Mouse (Mus musculus): ENCODE measurements around the gene Actr2. TPM values are rescaled to one million over a fixed set of nuclear protein-coding genes. Genes with fewer than 3 reads are reported as not detected.

The Actr2 gene
- polyA plus RNA-seq, 1 experiment, result 353 TPM

DNA sequence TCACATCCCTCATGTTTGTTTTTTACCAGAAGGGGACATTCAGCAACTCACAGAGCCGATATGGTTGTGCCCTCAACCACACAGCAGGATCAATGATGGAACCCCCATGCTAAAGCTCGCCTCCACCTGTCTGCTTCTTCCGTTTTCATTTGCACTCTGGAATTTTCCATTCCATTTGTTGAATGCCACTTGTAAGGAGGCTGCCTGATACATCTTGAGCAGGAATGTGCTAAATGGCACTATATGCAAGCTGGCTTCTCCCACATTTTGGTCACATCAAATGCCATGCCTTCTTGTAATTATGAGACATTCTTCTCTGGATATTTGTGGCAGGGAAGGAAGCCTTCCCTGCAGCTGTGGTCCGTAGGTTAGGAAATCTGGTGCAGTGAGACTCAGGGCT is 70.6 kb downstream of the Actr2 start:
- no peaks in the 10 kb centered on the region for H3K36me3 ChIP-seq (ENCODE audit: control insufficient read depth, insufficient read depth, low read length, poor library complexity, severe bottlenecking)
- H3K4me1 ChIP-seq (ENCODE audit: control insufficient read depth, insufficient read depth, low read length), result peaks cover 5% of the 10 kb centered on the region
- no peaks in the 10 kb centered on the region for H3K27me3 ChIP-seq (ENCODE audit: control insufficient read depth, insufficient read depth, low read length, poor library complexity, severe bottlenecking)
- TF ChIP-seq CTCF (IDR thresholded peaks at IDR 0.05; ENCODE audit: low read depth, low read length) (no peak), EP300 (IDR thresholded peaks at IDR 0.05; ENCODE audit: insufficient read depth, low read depth, low read length) (no peak), POLR2A (IDR thresholded peaks at IDR 0.05; ENCODE audit: insufficient read depth, low read length) (no peak)
- no peak overlapping the region for H3K4me3 ChIP-seq (ENCODE audit: low read depth, low read length)
- no peaks in the 10 kb centered on the region for H3K9me3 ChIP-seq (replicated peaks; ENCODE audit: control insufficient read depth, insufficient read depth, low read length, poor library complexity, severe bottlenecking)
- H3K9ac ChIP-seq (ENCODE audit: low read depth, poor library complexity, severe bottlenecking), result 0 out of 2 replicates have a peak overlapping the region, but pooled peaks have one; percentile 7
- H3K27ac ChIP-seq (ENCODE audit: insufficient read depth, low read length), result peak overlapping the region; percentile 80

DNA sequence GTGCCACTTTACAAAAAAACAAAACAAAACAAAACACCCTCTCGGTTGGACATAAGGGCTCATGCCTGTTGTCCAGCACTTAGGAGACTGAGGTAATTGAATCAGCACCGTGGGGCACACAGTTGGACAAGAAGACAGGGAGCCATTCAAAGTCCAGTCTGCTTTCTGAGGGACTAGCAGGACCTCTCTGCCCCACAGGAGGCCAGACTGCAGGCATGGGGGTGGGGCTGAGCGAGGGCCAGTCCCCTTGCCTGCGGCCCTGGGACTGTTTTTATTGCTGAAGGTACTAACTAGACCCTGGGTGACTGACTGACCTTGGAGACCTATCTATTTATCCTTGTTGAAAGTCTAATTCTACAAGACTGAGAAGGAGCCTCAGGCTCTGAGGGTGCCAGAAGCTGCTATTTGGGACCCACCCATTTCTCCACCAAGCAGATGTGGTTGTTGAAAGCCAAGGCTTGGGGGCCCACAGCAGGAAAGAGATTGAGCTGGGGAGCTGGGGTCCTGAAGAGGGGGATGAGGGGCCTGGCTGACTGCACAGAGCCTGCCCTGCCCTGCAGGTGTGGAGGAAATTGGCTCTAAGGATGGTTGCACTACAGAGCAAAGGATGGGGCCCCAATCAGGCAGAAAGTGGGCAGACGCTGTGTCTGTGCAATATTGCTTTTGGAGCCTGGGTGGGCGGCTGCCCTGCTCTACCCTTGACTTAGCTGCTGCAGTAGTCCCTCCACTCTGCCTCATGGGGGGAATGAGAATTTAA is 71.4 kb downstream of the Actr2 start:
- TF ChIP-seq EP300 (IDR thresholded peaks at IDR 0.05; ENCODE audit: insufficient read depth, low read depth, low read length) (peak; percentile 79), CTCF (IDR thresholded peaks at IDR 0.05; ENCODE audit: low read depth, low read length) (no peak)
- Histone ChIP-seq H3K4me1 (ENCODE audit: control insufficient read depth, insufficient read depth, low read length) (peaks cover 5% of the 10 kb centered on the region), H3K36me3 (ENCODE audit: control insufficient read depth, insufficient read depth, low read length, poor library complexity, severe bottlenecking) (no peaks in the 10 kb centered on the region), H3K9ac (ENCODE audit: low read depth, poor library complexity, severe bottlenecking) (0 out of 2 replicates have a peak overlapping the region, but pooled peaks have one; percentile 7), H3K4me3 (ENCODE audit: low read depth, low read length) (no peak overlapping the region), H3K9me3 (replicated peaks; ENCODE audit: control insufficient read depth, insufficient read depth, low read length, poor library complexity, severe bottlenecking) (no peaks in the 10 kb centered on the region), H3K27ac (ENCODE audit: insufficient read depth, low read length) (peak overlapping the region; percentile 80), H3K27me3 (ENCODE audit: control insufficient read depth, insufficient read depth, low read length, poor library complexity, severe bottlenecking) (no peaks in the 10 kb centered on the region)

DNA sequence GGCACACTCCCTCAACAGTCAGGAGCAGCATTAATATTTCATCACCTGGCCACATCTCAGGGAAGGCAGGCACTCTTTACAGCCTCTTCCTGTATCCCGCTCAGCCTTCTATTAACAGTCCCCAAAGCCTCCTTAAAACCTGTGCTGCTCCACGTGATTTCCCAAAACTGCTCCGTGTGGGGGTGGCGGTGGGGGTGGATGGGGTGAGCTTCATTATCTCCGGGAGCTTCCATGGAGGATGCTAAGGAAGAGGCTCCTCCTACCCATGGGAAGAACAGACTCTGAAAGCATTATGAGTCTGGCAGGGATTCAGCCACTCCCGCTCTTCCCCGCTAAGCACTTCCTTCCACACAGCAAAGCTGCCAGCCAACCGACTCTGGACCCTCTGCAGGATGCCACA is 74.0 kb downstream of the Actr2 start:
- no peaks in the 10 kb centered on the region for H3K9me3 ChIP-seq (replicated peaks; ENCODE audit: control insufficient read depth, insufficient read depth, low read length, poor library complexity, severe bottlenecking)
- H3K36me3 ChIP-seq (ENCODE audit: control insufficient read depth, insufficient read depth, low read length, poor library complexity, severe bottlenecking), result no peaks in the 10 kb centered on the region
- TF ChIP-seq EP300 (IDR thresholded peaks at IDR 0.05; ENCODE audit: insufficient read depth, low read depth, low read length) (no peak), POLR2A (IDR thresholded peaks at IDR 0.05; ENCODE audit: insufficient read depth, low read length) (no peak), CTCF (IDR thresholded peaks at IDR 0.05; ENCODE audit: low read depth, low read length) (no peak)
- peak overlapping the region; percentile 51 for H3K4me3 ChIP-seq (ENCODE audit: low read depth, low read length)
- peaks cover 5% of the 10 kb centered on the region for H3K4me1 ChIP-seq (ENCODE audit: control insufficient read depth, insufficient read depth, low read length)
- peak overlapping the region; percentile 30; the same call in 1 of the 2 replicates for H3K27ac ChIP-seq (ENCODE audit: insufficient read depth, low read length)
- H3K9ac ChIP-seq (ENCODE audit: low read depth, poor library complexity, severe bottlenecking), result peak overlapping the region; percentile 67
- no peaks in the 10 kb centered on the region for H3K27me3 ChIP-seq (ENCODE audit: control insufficient read depth, insufficient read depth, low read length, poor library complexity, severe bottlenecking)

DNA sequence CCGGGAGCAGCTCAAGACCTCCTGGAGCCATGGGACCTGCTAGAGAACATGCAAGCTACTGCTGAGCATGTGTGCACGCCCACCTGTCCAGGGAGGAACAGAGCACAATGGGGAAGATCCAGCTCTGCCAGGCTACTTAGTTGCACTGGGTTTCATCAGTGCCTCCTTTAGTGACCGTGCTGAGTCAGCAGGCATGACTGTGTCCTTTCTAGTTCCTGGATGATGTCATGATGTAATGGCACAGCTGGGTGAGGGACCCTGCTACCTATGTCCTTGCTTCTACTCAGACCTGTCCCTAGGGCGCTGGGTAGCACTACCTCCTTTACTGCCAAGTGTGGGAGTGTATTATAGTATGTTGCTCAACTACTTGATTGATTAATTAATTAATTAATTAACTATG is 75.0 kb downstream of the Actr2 start:
- TF ChIP-seq CTCF (IDR thresholded peaks at IDR 0.05; ENCODE audit: low read depth, low read length), result no peak
- no peak for TF ChIP-seq POLR2A (IDR thresholded peaks at IDR 0.05; ENCODE audit: insufficient read depth, low read length)
- TF ChIP-seq EP300 (IDR thresholded peaks at IDR 0.05; ENCODE audit: insufficient read depth, low read depth, low read length), result no peak
- no peaks in the 10 kb centered on the region for H3K27me3 ChIP-seq (ENCODE audit: control insufficient read depth, insufficient read depth, low read length, poor library complexity, severe bottlenecking)

DNA sequence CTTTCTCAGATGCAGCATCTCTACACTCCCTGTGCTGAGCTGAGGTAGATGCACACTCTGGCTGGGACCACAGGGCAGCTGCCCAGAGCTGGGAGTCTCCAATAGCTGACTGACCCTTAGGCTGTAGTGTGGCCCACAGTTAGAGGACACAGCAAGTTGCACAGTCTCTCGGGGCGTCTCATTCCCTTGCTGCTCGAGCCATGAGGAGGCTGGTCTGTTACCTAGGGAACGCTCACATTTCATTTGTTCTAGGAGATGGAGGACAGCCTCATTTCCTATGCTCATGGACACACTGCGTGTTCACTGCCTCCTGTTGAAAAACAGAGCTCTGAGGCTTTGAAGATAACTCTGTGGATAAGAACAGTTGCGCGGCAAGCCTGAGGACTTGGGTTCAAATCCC is 76.7 kb downstream of the Actr2 start:
- no peak for TF ChIP-seq EP300 (IDR thresholded peaks at IDR 0.05; ENCODE audit: insufficient read depth, low read depth, low read length)
- TF ChIP-seq POLR2A (IDR thresholded peaks at IDR 0.05; ENCODE audit: insufficient read depth, low read length), result no peak
- no peak for TF ChIP-seq CTCF (IDR thresholded peaks at IDR 0.05; ENCODE audit: low read depth, low read length)
- peaks cover 5% of the 10 kb centered on the region for H3K4me1 ChIP-seq (ENCODE audit: control insufficient read depth, insufficient read depth, low read length)
- peak overlapping the region; percentile 59 for H3K27ac ChIP-seq (ENCODE audit: insufficient read depth, low read length)
- no peaks in the 10 kb centered on the region for H3K9me3 ChIP-seq (replicated peaks; ENCODE audit: control insufficient read depth, insufficient read depth, low read length, poor library complexity, severe bottlenecking)
- no peaks in the 10 kb centered on the region for H3K27me3 ChIP-seq (ENCODE audit: control insufficient read depth, insufficient read depth, low read length, poor library complexity, severe bottlenecking)
- H3K9ac ChIP-seq (ENCODE audit: low read depth, poor library complexity, severe bottlenecking), result peak overlapping the region; percentile 41
- peak overlapping the region; percentile 27 for H3K4me3 ChIP-seq (ENCODE audit: low read depth, low read length)
- no peaks in the 10 kb centered on the region for H3K36me3 ChIP-seq (ENCODE audit: control insufficient read depth, insufficient read depth, low read length, poor library complexity, severe bottlenecking)

More for the DNA sequence above, 75.0 kb downstream of the Actr2 start:
- H3K36me3 ChIP-seq (ENCODE audit: control insufficient read depth, insufficient read depth, low read length, poor library complexity, severe bottlenecking), result no peaks in the 10 kb centered on the region
- H3K27ac ChIP-seq (ENCODE audit: insufficient read depth, low read length), result no peak overlapping the region
- H3K9me3 ChIP-seq (replicated peaks; ENCODE audit: control insufficient read depth, insufficient read depth, low read length, poor library complexity, severe bottlenecking), result no peaks in the 10 kb centered on the region
- peaks cover 5% of the 10 kb centered on the region for H3K4me1 ChIP-seq (ENCODE audit: control insufficient read depth, insufficient read depth, low read length)
- no peak overlapping the region for H3K9ac ChIP-seq (ENCODE audit: low read depth, poor library complexity, severe bottlenecking)
- H3K4me3 ChIP-seq (ENCODE audit: low read depth, low read length), result no peak overlapping the region

DNA sequence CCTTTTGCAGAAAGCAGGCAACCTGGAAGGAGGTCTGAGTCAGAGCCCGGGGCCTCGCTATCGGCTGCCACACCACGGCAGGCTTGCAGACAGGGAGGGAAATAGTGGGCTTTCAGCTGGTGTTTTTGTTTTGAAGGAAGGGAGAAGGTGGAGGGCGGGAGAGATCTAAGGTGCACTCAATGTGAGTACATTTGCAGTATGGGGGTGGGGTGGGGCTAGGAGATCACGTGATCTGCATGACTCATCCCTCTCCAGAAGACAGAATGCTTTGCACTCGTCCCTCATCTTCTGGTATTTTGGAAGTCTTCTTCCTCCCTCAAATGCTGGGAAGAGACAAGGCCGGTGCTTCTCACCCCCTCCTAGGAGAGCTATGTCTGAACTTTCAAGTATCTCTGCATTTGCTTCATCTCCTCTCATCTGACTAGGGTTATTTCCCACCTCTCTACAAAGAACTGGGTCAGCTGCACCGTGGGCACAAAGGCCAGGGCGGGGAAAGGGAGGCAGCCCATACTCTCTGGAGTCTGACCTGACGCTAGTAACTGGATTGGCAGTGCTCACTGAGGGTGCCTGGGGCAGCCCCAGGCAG is 77.3 kb downstream of the Actr2 start:
- Histone ChIP-seq H3K27me3 (ENCODE audit: control insufficient read depth, insufficient read depth, low read length, poor library complexity, severe bottlenecking) (no peaks in the 10 kb centered on the region), H3K4me3 (ENCODE audit: low read depth, low read length) (peak overlapping the region; percentile 42), H3K36me3 (ENCODE audit: control insufficient read depth, insufficient read depth, low read length, poor library complexity, severe bottlenecking) (no peaks in the 10 kb centered on the region), H3K27ac (ENCODE audit: insufficient read depth, low read length) (peak overlapping the region; percentile 59), H3K9ac (ENCODE audit: low read depth, poor library complexity, severe bottlenecking) (peak overlapping the region; percentile 41), H3K4me1 (ENCODE audit: control insufficient read depth, insufficient read depth, low read length) (peaks cover 5% of the 10 kb centered on the region), H3K9me3 (replicated peaks; ENCODE audit: control insufficient read depth, insufficient read depth, low read length, poor library complexity, severe bottlenecking) (no peaks in the 10 kb centered on the region)
- TF ChIP-seq CTCF (IDR thresholded peaks at IDR 0.05; ENCODE audit: low read depth, low read length) (no peak), POLR2A (IDR thresholded peaks at IDR 0.05; ENCODE audit: insufficient read depth, low read length) (no peak), EP300 (IDR thresholded peaks at IDR 0.05; ENCODE audit: insufficient read depth, low read depth, low read length) (no peak)

Data from ES-Bruce4 (cell line).